Mouse (Mus musculus): ENCODE measurements around the gene E2f4. TPM values are rescaled to one million over a fixed set of nuclear protein-coding genes. Genes with fewer than 3 reads are reported as not detected.

Gene E2f4
- total and polyA plus RNA-seq, 3 experiments, result 97.9 to 313 (median 98.5) TPM

DNA sequence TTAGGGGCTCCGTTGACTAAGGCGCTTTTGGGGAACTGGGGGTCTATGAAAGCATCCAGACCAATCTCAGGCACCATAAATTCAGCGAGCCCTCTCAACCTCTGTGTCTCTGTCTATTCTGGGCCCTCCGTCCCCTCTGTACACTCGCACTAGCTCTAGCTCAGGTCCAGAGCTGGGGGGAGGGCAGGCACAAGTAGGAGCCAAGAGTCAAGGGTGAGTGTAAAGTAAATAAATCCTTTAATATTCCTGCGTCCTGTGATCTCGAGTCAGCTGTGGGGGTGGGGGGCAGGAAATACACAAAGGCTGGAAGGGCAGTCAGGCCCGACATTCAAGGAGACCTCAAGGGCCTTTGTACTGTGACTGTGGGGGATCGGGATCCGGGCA, 28.4 kb upstream of the E2f4 start:
- no peaks in the 10 kb centered on the region for H3K9me3 ChIP-seq (replicated peaks; ENCODE audit: insufficient read depth, low read length)
- no peak for DNase-seq (ENCODE audit: low read depth, low spot score)
- peak overlapping the region; percentile 96 for H3K9ac ChIP-seq (ENCODE audit: control insufficient read depth, low read depth, low read length, poor library complexity, severe bottlenecking)
- H3K36me3 ChIP-seq (ENCODE audit: control insufficient read depth in 1 of 2, insufficient read depth in 2 of 2, low read length in 2 of 2), result peaks cover 0 to 10% of the 10 kb centered on the region in 2 experiments; a peak in 2 of 4 replicates
- H3K27ac ChIP-seq (ENCODE audit: control insufficient read depth, low read depth, low read length), result peak overlapping the region; percentile 45
- H3K4me1 ChIP-seq (ENCODE audit: control insufficient read depth in 1 of 2, insufficient read depth in 2 of 2, low read length in 2 of 2), result peaks cover 7 to 16% of the 10 kb centered on the region in 2 experiments
- H3K27me3 ChIP-seq (ENCODE audit: control insufficient read depth in 1 of 2, insufficient read depth in 2 of 2, low read length in 2 of 2), result no peaks in the 10 kb centered on the region
- TF ChIP-seq POLR2AphosphoS5 (IDR thresholded peaks at IDR 0.05; ENCODE audit: borderline replicate concordance, low read depth, low read length), result no peak
- TF ChIP-seq ELF1 (IDR thresholded peaks at IDR 0.05; ENCODE audit: low read depth, low read length), result no peak
- no peak for TF ChIP-seq MYC (IDR thresholded peaks at IDR 0.05; ENCODE audit: low read depth, low read length)
- TF ChIP-seq MAFK (IDR thresholded peaks at IDR 0.05; ENCODE audit: borderline replicate concordance, low read depth, low read length), result no peak
- no peak for TF ChIP-seq MXI1 (IDR thresholded peaks at IDR 0.05; ENCODE audit: low read depth, low read length)
- no peak for TF ChIP-seq KAT2A (conservative IDR thresholded peaks at IDR 0.05; ENCODE audit: low read depth, low read length)
- no peak for TF ChIP-seq POLR2AphosphoS2 (IDR thresholded peaks at IDR 0.05; ENCODE audit: low read length)
- peak overlapping the region; percentile 74 to 81 for H3K4me3 ChIP-seq (ENCODE audit: control insufficient read depth in 1 of 2, insufficient read depth in 1 of 2, low read depth in 2 of 2, low read length in 2 of 2)
- peaks cover 6% of the 10 kb centered on the region for H3K79me2 ChIP-seq (ENCODE audit: control insufficient read depth, insufficient read depth, low read length, poor library complexity)

DNA sequence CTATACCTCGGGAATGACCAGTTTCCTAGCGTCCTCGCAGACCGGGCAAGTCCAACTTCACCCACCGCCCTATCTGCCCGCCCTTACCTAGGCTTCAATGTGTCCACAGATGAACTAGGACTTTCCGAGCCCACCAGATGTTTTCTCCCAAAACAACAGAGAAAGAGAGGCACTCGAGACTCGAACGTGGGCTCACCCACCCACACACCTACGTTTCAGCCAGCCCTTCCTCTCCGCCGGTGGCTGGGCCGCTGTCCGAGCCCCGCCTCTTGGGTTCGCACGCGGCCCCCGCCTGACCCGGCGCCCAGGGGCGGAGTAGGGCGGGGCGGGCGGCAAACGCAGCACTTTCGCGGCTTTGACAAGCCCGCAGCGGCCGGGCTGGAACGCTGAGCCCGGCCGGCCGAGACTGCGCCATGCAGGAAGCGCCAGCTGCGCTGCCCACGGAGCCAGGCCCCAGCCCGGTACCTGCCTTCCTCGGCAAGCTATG, 28.0 kb upstream of the E2f4 start, which contains the start of gene Hsf4:
Gene Hsf4, plus strand, starts transcription at position 341 of the 487 bp plus-strand sequence.
- peak within 1 kb of the TSS; percentile 45 for H3K27ac ChIP-seq (ENCODE audit: control insufficient read depth, low read depth, low read length)
- no peaks in the 10 kb centered on the region for H3K9me3 ChIP-seq (replicated peaks; ENCODE audit: insufficient read depth, low read length)
- peaks cover 7 to 16% of the 10 kb centered on the region in 2 experiments for H3K4me1 ChIP-seq (ENCODE audit: control insufficient read depth in 1 of 2, insufficient read depth in 2 of 2, low read length in 2 of 2)
- H3K9ac ChIP-seq (ENCODE audit: control insufficient read depth, low read depth, low read length, poor library complexity, severe bottlenecking), result peak within 1 kb of the TSS; percentile 96
- TF ChIP-seq POLR2AphosphoS2 (IDR thresholded peaks at IDR 0.05; ENCODE audit: low read length) (peak; percentile 66; the same call in 1 of the 2 replicates), NRF1 (IDR thresholded peaks at IDR 0.05; ENCODE audit: insufficient read depth, low read depth, low read length, poor library complexity, severe bottlenecking) (0 out of 2 replicates have a peak, but pooled peaks have one; percentile 19), MAX (IDR thresholded peaks at IDR 0.05; ENCODE audit: low read length) (0 out of 2 replicates have a peak, but pooled peaks have one; percentile 35), UBTF (IDR thresholded peaks at IDR 0.05; ENCODE audit: borderline replicate concordance, insufficient read depth, low read depth, low read length) (peak; percentile 81; the same call in 1 of the 2 replicates), KAT2A (conservative IDR thresholded peaks at IDR 0.05; ENCODE audit: low read depth, low read length) (no peak), BHLHE40 (IDR thresholded peaks at IDR 0.05; ENCODE audit: borderline replicate concordance, low read depth, low read length) (no peak), E2F4 (IDR thresholded peaks at IDR 0.05; ENCODE audit: borderline replicate concordance, low read depth, low read length) (no peak), SIN3A (IDR thresholded peaks at IDR 0.05; ENCODE audit: low read length) (peak; percentile 40; the same call in 1 of the 2 replicates), MAFK (IDR thresholded peaks at IDR 0.05; ENCODE audit: borderline replicate concordance, low read depth, low read length) (no peak), CTCF (IDR thresholded peaks at IDR 0.05 in 2 of 3, conservative IDR thresholded peaks at IDR 0.05 in 1 of 3; ENCODE audit: control insufficient read depth in 1 of 3, insufficient read depth in 1 of 3, low read depth in 2 of 3, low read length in 3 of 3, poor library complexity in 1 of 3, severe bottlenecking in 1 of 3) (no peak; a peak in 1 of 6 replicates), RCOR1 (IDR thresholded peaks at IDR 0.05; ENCODE audit: low read depth, low read length) (no peak), USF2 (IDR thresholded peaks at IDR 0.05; ENCODE audit: borderline replicate concordance in 1 of 2, insufficient read depth in 1 of 2, low read depth in 1 of 2, low read length in 2 of 2) (no peak), MXI1 (IDR thresholded peaks at IDR 0.05; ENCODE audit: low read depth, low read length) (peak; percentile 83), ZNF384 (IDR thresholded peaks at IDR 0.05; ENCODE audit: low read depth, low read length) (no peak), ETS1 (IDR thresholded peaks at IDR 0.05; ENCODE audit: low read depth, low read length) (no peak), TAL1 (IDR thresholded peaks at IDR 0.05; ENCODE audit: low read length) (no peak), MYB (IDR thresholded peaks at IDR 0.05; ENCODE audit: low read depth, low read length) (no peak), ZKSCAN1 (IDR thresholded peaks at IDR 0.05; ENCODE audit: low read depth, low read length) (no peak), TCF12 (IDR thresholded peaks at IDR 0.05; ENCODE audit: low read depth, low read length) (0 out of 2 replicates have a peak, but pooled peaks have one; percentile 14), CHD2 (IDR thresholded peaks at IDR 0.05; ENCODE audit: low read length) (no peak), NELFE (IDR thresholded peaks at IDR 0.05; ENCODE audit: low read depth, low read length) (peak; percentile 60), RAD21 (IDR thresholded peaks at IDR 0.05; ENCODE audit: low read depth, low read length) (no peak), POLR2A (IDR thresholded peaks at IDR 0.05; ENCODE audit: control insufficient read depth in 1 of 2, insufficient read depth in 1 of 2, low read depth in 1 of 2, low read length in 2 of 2, poor library complexity in 1 of 2) (peak; percentile 65 to 78; a peak in 3 of 4 replicates), ZMIZ1 (IDR thresholded peaks at IDR 0.05; ENCODE audit: low read depth, low read length) (peak; percentile 41; the same call in 1 of the 2 replicates), HCFC1 (IDR thresholded peaks at IDR 0.05; ENCODE audit: low read depth, low read length) (no peak; the same call in 1 of the 2 replicates), MAZ (IDR thresholded peaks at IDR 0.05; ENCODE audit: low read depth, low read length) (peak; percentile 85; the same call in 1 of the 2 replicates), USF1 (IDR thresholded peaks at IDR 0.05; ENCODE audit: low read depth, low read length) (no peak)
- peak within 1 kb of the TSS; percentile 74 to 81 for H3K4me3 ChIP-seq (ENCODE audit: control insufficient read depth in 1 of 2, insufficient read depth in 1 of 2, low read depth in 2 of 2, low read length in 2 of 2)
- DNase-seq (ENCODE audit: low read depth, low spot score), result peak; percentile 66
- peaks cover 2% of the 10 kb centered on the region for H3K79me2 ChIP-seq (ENCODE audit: control insufficient read depth, insufficient read depth, low read length, poor library complexity)
- H3K36me3 ChIP-seq (ENCODE audit: control insufficient read depth in 1 of 2, insufficient read depth in 2 of 2, low read length in 2 of 2), result peaks cover 0 to 10% of the 10 kb centered on the region in 2 experiments; a peak in 2 of 4 replicates
- no peaks in the 10 kb centered on the region for H3K27me3 ChIP-seq (ENCODE audit: control insufficient read depth in 1 of 2, insufficient read depth in 2 of 2, low read length in 2 of 2)
